Mouse (Mus musculus) cerebellum, postnatal 10 days (tissue): ENCODE data around the gene Atp6v1b1.

Experiments
- DNase-seq, 2 experiments: peaks; one replicate each; pipeline ENCODE4 v3.0.0; 2021; ENCODE audit warnings: mixed read lengths in 2 of 2

Gene Atp6v1b1

DNA sequence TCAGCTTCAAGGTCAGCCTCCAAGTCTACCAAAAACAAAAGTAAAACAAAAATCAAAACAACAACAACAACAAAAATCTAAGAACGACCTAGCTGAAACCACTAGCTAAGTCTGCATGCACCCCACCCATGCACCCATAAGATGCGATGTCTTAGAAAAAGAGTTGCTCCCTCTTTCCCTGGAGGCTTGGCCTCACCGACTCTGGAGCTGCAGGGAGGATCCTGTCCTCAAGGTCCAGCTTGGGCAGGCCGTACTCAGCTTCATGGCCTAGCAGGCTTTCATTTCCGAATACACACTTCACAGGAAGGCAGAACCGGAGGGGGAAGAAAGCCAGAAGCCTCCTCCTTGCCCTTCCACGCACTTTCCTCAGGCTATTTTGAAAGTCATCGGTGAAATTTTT is 25.8 kb upstream of the Atp6v1b1 start:
- no peak for DNase-seq

DNA sequence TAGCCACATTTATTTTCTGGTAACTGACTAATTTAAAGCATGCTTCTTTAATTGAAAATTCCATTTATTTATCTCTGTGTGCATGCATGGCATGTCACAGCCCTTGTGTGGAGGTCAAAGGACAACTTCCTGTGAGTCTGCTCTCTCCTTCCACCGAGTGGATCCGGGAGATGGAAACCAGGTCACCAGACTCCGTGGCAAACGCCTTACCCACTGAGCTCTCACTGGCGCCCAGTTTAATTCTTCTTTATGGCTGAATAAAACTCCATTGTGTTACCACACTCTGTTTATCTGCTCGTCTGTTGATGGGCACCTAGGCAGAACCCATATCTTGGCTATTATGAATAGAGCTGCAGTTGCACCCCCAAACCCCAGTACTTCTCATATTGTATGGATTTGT is 20.3 kb upstream of the Atp6v1b1 start:
- DNase-seq: no peak

DNA sequence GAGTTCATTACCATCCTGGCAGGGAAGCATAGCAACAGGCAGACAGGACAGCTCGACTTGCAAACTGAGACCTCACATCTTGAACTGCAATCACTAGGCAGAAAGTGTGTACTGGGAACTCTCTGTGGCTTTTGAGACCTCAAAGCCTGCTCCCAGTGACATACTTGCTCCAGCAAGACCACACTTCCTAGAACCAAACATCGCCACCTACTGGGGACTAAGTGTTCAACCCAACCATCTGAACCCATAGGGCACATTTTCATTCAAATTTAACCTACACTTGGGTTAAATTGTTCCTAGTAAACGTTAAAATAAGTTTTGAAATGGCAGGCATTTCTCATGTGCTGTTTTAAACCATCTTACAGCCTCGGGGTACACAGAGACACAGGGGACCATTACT is 15.6 kb upstream of the Atp6v1b1 start:
- no peak for DNase-seq

DNA sequence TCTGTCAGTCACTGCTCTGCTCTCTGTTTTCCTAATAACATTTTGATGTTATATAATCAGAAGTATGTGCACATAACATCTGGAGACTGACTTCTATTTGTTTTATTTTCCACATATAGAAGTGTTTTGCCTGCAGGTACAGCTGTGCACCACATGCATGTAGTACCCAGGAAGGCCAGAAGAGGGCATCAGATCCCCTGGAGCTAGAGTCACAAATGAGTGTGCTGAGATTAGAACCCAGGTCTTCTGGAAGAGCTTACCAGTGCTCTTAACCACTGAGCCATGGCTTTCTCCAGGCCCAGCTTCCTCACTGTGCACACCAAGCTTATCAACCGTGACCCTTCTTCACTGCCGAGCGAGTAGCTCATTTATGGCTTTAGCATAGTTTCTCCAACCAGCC is 14.3 kb upstream of the Atp6v1b1 start:
- DNase-seq: peak in 1 of 2 experiments; percentile 51

DNA sequence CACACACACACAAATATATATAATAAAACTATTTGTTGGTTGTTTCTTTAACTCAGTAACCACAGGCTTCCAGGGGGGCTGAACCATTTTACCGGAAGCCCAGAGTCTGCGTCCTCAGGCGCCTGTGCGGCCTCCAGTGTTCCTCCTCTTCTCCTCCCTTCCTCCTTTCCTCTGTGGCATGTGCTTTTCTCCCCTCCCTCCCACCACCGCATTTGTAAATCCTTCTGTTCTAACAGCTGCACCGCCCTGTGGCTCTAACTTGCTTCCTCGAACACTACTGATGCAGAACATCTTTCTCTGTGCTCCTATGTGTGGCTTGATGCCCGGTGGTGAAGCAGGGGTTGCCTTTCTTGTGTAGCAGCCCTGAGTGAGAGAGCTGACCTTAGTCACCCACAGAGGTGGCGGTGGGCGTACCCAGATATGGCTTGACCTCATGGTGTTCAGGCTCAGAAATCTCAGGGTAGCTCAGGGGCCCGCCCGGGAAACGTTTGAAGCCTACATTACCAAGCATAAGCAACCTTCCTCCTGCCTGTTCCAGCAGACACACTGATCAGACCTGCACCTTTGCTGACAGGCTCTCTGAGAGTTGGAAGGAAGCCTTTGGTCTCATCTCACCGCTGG is 13.3 kb upstream of the Atp6v1b1 start:
- DNase-seq: no peak

DNA sequence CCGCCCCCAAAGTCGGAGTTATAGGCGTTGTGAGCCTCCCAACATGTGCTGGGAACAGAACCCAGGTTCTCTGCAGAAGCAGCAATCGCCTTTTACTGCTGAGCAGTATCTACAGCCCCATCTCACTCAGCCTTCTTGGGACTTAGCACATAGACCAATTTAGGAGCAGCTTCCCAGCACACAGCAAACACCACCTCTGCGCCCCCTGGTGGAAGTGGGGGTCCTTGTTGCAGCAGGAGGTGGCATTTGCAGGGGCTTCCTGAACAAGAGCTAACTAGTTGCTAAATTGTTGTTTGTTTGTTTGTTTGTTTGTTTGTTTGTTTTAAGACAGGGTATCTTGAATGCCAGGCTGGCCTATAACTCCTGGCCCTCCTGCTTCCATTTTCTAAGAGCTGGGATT is 11.7 kb upstream of the Atp6v1b1 start:
- peak; percentile 78 to 79 for DNase-seq

DNA sequence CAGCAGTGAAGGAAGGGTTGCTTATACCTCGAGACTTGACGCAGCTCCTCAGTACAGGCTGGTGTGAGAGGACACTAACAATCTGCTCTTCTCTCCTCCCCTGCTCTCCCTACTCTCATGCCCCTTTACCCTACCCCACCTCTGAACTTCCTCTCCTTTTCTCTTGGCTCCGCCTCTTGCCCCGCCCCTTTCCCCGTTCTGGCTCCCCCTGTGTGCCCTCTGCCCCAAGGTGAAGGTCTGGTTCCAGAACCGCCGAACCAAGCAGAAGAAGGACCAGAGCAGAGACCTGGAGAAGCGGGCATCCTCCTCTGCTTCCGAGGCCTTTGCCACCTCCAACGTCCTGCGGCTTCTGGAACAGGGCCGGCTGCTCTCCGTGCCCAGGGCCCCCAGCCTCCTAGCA is 5.5 kb upstream of the Atp6v1b1 start:
- no peak for DNase-seq

DNA sequence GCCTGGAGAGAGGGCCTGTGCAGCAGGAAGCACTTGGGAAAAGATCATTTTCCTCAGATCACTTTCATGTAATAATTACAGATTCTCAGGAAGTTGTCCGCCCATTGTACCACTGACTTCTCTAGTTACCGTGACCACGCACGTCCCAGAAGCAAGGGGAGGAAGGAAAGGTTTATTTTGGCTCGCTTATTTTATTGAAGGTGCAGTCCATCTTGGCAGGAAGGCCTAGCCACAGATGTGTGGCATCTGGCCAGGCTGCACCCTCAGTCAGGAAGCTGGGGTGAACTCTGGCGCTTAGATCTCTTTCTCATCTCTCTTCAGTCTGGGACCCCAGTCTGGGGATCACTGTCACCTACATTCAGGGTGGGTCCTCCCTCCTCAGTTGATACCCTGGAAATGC is 4.2 kb upstream of the Atp6v1b1 start:
- no peak for DNase-seq

DNA sequence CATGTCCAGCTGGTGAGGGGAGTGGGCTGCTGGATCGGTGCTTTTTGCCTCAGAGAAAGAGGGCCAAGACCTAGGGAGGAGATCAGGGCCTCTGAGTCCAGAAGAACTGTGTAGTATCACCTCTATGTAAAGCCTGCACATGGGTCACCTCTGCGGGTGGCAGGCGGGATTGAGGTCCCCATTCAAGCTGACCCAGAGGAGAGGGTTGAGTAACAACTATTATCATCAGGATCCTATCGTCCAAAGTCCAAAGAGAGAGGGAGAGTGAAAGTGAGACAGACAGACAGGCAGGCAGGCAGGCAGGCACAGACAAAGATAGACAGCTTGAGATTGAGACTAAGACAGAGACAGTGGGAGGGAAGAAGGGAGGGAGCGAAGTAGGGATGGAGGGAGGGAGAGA is 422 bp downstream of the Atp6v1b1 start:
- no peak for DNase-seq

DNA sequence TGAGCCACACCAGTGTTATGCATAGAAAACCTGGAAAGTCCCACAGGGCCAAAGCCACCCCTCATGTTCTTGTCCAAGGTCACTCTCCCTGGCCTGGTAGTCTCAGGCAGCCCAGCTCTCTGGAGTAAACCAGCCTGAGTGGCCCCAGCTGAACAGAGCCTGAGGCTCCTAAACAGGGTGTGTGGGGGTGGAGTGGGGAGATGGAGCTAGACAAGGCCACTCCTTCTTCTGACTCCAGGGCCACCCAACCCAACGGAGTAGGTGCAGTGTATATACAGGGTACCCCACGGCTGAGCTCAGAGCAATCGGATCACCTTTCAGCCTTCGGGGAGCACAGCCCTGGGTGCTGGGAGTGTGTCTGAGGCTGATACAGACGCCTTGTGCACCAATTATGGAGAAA is 1.3 kb downstream of the Atp6v1b1 start:
- no peak for DNase-seq

DNA sequence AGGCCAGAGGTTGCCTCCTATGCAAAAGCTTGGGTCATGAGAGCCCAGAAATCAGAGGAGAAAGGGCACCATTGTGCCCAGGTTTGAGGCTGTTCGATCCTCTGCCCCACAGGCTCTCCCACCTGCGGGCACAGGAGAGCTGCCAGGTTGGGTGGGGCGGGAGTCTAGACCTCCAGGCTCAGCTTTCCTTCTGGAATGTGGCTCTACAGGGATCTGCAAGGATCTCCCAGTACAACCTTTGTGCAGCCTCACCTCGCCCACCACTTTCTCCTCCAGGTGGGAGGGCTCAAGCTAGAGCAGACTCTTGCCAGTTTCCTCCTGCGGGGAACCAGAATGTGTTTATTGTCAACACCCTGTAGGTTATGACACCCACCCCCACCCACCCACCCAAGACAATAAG is 1.8 kb downstream of the Atp6v1b1 start:
- no peak for DNase-seq

DNA sequence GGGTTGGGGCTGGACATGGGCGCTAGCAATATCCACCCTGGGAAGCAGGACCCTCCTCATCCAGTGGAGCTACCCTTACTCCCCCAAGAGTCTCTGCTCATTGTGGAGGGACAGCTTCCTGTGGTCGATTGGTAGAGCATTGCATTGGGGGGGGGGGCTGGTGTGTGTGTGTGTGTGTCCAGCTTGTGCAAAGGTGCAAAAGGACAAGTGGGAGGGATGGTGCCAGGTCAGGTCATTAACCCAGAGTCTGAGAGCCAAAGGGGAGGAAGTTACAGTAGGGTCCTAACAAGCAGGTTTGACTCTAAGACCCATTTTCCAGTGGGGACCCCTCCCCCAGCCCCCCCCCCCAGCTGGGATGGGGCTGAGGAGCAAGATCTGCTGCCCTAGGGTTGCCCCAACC is 2.7 kb downstream of the Atp6v1b1 start:
- DNase-seq: no peak

DNA sequence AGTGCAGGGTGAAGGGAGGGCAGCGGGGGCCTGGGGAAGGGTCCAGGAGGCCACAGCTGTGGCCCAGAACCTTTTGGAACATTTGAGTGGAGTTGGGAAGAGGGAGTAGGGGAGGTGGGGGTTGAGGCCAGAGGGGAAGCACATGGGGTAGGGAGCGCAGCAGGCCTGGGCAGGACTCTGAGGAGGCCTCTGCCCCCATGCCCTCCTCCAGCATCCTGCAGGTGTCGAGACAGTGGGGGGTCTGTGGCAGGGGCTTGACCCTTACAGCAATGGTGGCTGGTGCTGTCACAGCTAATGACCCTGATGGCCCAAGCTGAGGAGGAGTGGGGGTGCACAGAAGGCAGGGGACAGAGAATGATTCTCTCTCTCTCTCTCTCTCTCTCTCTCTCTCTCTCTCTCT is 6.5 kb downstream of the Atp6v1b1 start:
- DNase-seq: no peak

DNA sequence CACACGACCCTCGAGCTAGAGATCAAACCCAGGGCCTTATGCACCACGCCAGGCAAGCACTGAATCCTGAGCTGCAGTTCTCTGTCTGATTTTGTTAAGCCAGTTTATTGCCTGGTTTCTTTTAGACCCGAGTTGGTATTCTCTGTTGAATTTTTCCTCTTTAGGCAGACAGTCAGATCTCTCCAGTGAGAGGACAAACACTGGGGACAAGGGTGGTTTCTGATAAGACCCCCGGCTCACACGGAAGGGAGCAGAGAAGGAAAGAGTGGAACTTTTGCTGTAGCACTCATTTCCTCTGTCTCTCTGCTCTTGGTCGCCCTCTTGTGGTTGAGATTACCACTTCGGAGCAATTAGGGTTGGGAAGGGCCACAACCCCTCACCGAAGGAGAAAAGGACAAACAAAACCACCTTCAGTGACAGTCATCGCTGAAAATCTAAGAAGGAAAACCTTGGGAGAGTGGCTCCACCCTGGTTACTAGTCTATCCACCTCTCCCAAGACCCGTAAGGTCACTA is 7.4 kb downstream of the Atp6v1b1 start:
- DNase-seq: peak; percentile 83 to 88

DNA sequence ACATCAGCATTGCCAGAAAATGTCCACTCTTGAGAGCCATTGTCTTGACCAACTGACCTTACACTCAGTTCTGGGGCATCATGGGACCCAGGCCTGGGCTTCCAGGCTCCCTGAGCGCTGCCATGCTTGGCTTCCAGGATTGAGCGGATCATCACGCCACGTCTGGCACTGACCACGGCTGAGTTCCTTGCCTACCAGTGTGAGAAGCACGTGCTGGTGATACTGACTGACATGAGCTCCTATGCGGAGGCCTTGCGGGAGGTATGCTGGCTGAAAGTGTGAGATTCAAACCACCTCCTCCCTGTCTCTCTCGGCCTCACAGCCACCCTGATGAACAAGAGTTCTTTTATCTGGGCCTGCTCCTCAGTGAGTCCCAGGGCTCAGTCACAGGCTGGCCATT is 13.3 kb downstream of the Atp6v1b1 start:
- no peak for DNase-seq

DNA sequence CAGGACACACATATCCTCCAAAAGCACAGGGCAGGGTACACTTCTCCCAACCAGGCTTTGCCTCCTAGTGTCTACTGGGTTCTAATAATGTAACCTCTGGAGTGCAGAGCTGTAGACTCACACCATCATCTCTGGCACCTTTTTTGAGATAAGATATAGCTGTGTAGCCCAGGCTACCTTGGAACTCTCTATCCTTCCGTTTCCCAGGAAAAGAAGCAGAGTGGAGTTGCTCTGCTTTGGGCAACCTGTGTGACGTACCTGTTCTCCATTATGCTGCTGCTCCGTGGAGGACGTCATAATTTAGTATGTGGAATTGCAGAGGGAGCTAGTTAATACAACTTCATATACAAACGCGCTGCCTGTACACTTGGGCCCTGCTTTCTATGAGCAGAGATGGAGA is 19.6 kb downstream of the Atp6v1b1 start, which contains the start of gene Ankrd53:
TSS of gene Ankrd53 (plus strand) at position 301 of the 400 bp plus-strand sequence.
- no peak for DNase-seq

DNA sequence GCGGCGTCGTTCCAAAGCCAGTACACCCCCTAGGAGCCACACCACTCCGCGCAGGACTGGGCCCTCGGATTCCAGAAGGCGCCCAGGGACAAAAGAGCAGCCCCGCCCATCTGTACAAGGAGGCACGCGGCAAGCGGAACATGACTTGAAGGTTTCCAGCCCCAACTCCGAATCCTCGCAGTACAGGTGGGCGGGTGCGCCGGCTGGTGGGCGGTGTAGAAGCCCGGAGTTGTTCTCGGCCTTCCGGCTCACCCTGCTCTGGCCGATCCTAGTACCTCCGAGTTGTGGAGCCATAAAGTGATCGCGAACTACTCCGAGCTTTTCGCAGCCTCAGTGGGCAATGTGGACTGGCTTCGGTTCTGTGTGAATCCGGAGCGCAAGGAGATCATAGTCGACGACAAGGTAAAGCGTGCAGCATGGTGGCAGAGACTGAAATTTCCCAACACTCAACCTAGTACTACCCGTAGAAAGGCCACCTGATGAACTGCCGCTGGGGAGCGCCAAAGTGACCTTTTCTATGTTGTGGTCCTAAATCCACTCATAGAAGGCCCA is 20.2 kb downstream of the Atp6v1b1 start:
- DNase-seq: peak in 1 of 2 experiments; percentile 36

DNA sequence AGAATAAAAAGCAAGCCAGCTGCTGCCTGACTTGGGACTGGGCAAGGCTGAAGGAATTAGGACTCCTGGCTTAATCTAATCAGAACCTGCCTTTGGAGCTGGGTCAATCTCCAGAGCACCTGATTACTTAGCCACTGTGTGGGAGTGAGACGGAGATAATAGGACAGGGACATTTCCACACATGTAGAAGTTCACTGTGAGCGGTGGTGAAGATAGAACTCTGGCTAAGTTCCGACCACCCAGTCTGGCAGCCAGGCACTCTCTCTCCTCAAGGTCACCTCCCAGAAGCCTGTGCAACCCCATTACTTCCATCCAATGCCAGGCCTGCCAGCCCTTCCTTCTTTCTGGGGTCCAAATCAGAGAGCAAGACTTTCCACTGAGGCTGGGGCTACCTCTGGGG is 24.2 kb downstream of the Atp6v1b1 start:
- DNase-seq: no peak

DNA sequence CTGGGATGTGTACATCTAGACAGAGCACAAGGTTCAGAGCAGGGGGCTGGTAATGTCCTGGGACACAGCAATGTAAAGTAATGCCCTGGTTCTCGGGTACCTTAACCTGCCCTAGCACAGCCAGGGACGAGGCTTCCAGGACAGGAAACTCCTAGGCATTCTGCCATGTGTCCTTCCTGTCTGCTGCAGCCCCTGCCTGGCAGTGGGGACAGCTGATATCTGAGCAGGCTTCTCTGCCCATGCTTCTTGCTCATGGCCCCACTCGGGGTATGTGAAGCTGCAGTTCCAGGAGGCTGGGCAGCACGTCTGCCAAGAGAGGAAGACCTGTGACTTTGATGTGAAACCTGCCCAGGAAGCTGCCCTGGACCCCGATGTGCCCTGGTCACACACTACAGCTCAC is 25.7 kb downstream of the Atp6v1b1 start:
- DNase-seq: no peak

DNA sequence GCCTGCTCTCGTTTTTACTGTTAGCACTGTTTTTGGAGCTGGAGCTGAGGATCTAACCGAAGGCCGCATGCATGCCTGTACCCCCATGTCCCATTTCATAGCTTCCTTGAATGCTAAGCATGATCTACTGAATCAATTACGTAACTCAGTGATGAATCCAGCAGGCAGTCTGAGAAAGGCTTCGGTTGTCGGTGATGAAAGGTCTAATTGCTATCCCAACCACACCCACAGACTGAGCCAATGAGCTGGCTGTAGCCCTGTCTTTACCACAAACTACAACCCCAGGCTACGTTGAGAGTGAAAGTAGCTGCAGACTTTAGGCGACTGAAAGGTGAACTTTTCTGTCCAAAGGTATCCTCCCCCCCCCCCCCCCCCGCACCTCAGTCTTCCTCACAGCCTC is 31.3 kb downstream of the Atp6v1b1 start:
- DNase-seq: no peak

DNA sequence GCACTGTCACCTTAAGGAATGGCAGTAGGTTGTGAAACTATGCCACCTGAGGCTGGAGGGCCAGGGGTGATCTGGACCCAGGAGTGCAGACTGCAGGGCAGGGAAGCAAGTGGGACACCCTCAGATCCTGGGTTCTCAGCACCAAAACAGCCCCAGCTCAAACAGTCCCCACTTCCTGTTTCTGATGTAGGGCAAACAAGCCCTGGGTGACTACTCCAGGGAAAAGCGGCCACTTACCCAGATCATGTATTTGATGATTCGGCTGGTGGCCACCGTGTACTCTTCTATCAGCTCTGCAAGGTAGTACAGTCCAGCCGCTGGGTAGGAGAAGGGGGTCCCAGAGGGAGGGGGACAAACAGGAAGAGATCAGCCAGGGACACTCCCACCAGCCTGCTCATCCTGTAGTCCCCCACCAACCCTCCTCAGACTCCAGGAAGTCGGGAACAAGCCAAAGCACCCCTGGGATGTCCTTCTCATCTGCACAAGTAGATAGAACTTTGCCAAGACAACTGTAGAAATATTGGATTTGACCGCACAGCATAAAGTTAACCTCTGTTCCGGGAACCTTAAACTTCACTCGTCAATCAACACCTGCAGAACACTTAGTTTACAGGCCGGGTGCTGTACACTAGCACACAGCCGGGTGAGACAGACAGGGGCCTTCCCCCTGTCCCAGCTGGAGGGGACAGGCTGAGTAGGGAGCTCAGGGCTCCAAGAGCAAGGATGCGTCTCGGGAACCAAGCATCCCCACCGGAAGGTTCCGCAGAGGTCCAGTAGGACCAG is 32.2 kb downstream of the Atp6v1b1 start:
- DNase-seq: peak; percentile 46 to 48

DNA sequence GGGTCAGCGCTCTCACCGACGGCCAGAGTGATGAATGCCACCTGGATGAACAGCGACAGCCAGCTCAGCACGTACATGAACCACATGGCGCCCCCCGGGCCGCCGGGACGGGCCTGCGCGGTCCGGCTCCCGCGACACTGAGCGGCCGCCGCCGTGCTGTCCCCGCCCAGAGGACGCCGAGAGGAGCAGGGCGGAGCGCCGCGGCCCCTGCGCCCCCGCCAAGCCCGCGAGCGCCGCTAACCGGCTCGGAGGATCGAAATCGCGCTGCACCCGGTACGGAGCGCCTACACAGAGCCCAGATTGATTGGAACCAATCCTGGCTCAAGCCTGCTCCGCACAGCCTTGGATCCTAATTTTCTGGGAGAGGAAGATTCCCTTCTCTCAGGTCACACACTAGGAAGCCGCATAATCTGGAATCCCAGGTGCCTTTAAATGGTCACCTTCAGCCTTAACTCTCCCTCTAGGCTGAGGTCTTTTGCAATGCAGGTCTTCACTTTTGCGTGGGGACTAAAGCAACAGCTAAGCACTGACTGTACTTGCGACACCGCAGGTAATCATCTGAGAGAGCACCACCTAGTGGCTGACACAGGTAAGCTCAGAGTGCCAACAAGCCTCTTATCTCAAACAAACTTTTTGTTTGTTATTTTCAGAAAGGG is 33.0 kb downstream of the Atp6v1b1 start, which contains the start of gene Tex261:
TSS of gene Tex261 (minus strand) at position 176 of the 656 bp plus-strand sequence.
- peak; percentile 94 to 97 for DNase-seq

DNA sequence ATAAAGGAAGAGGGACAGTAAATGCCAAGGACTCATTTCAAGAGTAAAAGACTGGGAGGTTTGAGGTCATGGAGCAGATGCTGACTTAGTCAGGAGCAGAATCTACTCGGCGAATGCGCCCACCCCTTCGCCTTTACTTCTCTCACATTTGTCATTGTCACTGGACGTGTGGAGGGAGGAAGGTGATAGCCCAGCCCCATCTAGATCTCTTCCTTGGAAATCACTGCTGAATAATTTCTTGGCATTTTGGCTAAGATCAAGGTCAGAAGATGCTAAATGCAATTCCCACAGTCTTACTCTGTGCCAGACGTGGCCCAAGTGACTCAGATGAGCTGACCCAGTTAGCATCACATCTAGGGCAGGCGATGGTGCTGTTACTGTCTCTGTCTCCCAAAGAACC is 35.5 kb downstream of the Atp6v1b1 start:
- DNase-seq: no peak
